Mouse (Mus musculus) MEL (cell line): ENCODE data around the gene Dolpp1. TPM values are rescaled to one million over a fixed set of nuclear protein-coding genes. Genes with fewer than 3 reads are reported as not detected.

ENCODE experiments used
- DNase-seq: peaks from one replicate; pipeline ENCODE4 v3.0.0; 2011; ENCODE audit warnings: low read depth, low spot score
- H3K27ac ChIP-seq: 2 replicates; pipeline ENCODE4 v1.5.1; 2012; ENCODE audit warnings: low read depth, mild to moderate bottlenecking, control low read depth, low read length, moderate library complexity; ENCODE audit not compliant: control insufficient read depth
- H3K27me3 ChIP-seq, 2 experiments: fragments of 150-350 bp in 1 of 2; sonication (generic) in 1 of 2; 2 replicates each; pipeline ENCODE4 v1.6.1; 2012; ENCODE audit warnings: low read length in 2 of 2, mild to moderate bottlenecking in 2 of 2, improper control_type of control experiment in 1 of 2, moderate library complexity in 1 of 2; ENCODE audit not compliant: insufficient read depth in 2 of 2, control insufficient read depth in 1 of 2
- H3K36me3 ChIP-seq, 2 experiments: 2 replicates each; pipeline ENCODE4 v1.6.1; 2012 to 2014; ENCODE audit warnings: low read length in 2 of 2, improper control_type of control experiment in 1 of 2, inconsistent platforms in 1 of 2, mild to moderate bottlenecking in 1 of 2; ENCODE audit not compliant: insufficient read depth in 2 of 2, control insufficient read depth in 1 of 2
- H3K4me1 ChIP-seq, 2 experiments: fragments of 150-350 bp in 1 of 2; sonication (generic) in 1 of 2; 2 replicates each; pipeline ENCODE4 v1.6.1; 2012; ENCODE audit warnings: low read length in 2 of 2, improper control_type of control experiment in 1 of 2, mild to moderate bottlenecking in 1 of 2; ENCODE audit not compliant: insufficient read depth in 2 of 2, control insufficient read depth in 1 of 2
- H3K4me3 ChIP-seq, 2 experiments: fragments of 150-350 bp in 1 of 2; sonication (generic) in 1 of 2; 2 replicates each; pipeline ENCODE4 v1.5.1; 2012; ENCODE audit warnings: low read depth in 2 of 2, low read length in 2 of 2, mild to moderate bottlenecking in 2 of 2, moderate library complexity in 2 of 2, control low read depth in 1 of 2, improper control_type of control experiment in 1 of 2; ENCODE audit not compliant: control insufficient read depth in 1 of 2, insufficient read depth in 1 of 2
- H3K79me2 ChIP-seq: 2 replicates; pipeline ENCODE4 v1.6.1; 2012; ENCODE audit warnings: mild to moderate bottlenecking, low read length, moderate library complexity; ENCODE audit not compliant: control insufficient read depth, poor library complexity, insufficient read depth
- H3K9ac ChIP-seq: 2 replicates; pipeline ENCODE4 v1.6.1; 2012; ENCODE audit warnings: low read depth, mild to moderate bottlenecking, control low read depth, low read length, moderate library complexity; ENCODE audit not compliant: control insufficient read depth, poor library complexity, severe bottlenecking
- H3K9me3 ChIP-seq: fragments of 150-350 bp; sonication (generic); replicated peaks from 2 replicates; pipeline ENCODE4 v1.6.1; 2012; ENCODE audit warnings: mild to moderate bottlenecking, low read length, improper control_type of control experiment, moderate library complexity; ENCODE audit not compliant: insufficient read depth
- BHLHE40 ChIP-seq: IDR thresholded peaks from 2 replicates; pipeline ENCODE4 v1.6.1; 2012; ENCODE audit warnings: low read depth, mild to moderate bottlenecking, inconsistent platforms, low read length, improper control_type of control experiment, borderline replicate concordance
- CTCF ChIP-seq, 3 experiments: IDR thresholded peaks in 2 of 3; conservative IDR thresholded peaks in 1 of 3; 2 replicates each; pipeline ENCODE4 v1.5.1; 2011 to 2012; ENCODE audit warnings: low read length in 3 of 3, low read depth in 2 of 3, mild to moderate bottlenecking in 2 of 3, improper control_type of control experiment in 1 of 3, inconsistent platforms in 1 of 3, mixed read lengths in 1 of 3, moderate library complexity in 1 of 3; ENCODE audit not compliant: control insufficient read depth in 1 of 3, insufficient read depth in 1 of 3, poor library complexity in 1 of 3, severe bottlenecking in 1 of 3
- E2F4 ChIP-seq: IDR thresholded peaks from 2 replicates; pipeline ENCODE4 v1.6.1; 2011; ENCODE audit warnings: low read depth, low read length, improper control_type of control experiment, borderline replicate concordance
- GATA1 ChIP-seq: IDR thresholded peaks from 2 replicates; pipeline ENCODE4 v1.6.1; 2011; ENCODE audit warnings: low read depth, low read length, improper control_type of control experiment
- JUND ChIP-seq: IDR thresholded peaks from 2 replicates; pipeline ENCODE4 v1.6.1; 2011; ENCODE audit warnings: low read depth, mild to moderate bottlenecking, improper control_type of control experiment, low read length
- MAX ChIP-seq: IDR thresholded peaks from 2 replicates; pipeline ENCODE4 v1.6.1; 2011; ENCODE audit warnings: low read length, improper control_type of control experiment
- MAZ ChIP-seq: IDR thresholded peaks from 2 replicates; pipeline ENCODE4 v1.6.1; 2012; ENCODE audit warnings: low read depth, mild to moderate bottlenecking, inconsistent platforms, low read length, improper control_type of control experiment
- MEF2A ChIP-seq: IDR thresholded peaks from 2 replicates; pipeline ENCODE4 v1.6.1; 2014; ENCODE audit warnings: low read depth, mild to moderate bottlenecking, inconsistent platforms, low read length, improper control_type of control experiment; ENCODE audit not compliant: poor library complexity, insufficient replicate concordance, severe bottlenecking; ENCODE audit errors: extremely low read depth
- MXI1 ChIP-seq: IDR thresholded peaks from 2 replicates; pipeline ENCODE4 v1.6.1; 2011; ENCODE audit warnings: mild to moderate bottlenecking, low read depth, low read length, improper control_type of control experiment
- MYB ChIP-seq: IDR thresholded peaks from 2 replicates; pipeline ENCODE4 v1.6.1; 2011; ENCODE audit warnings: mild to moderate bottlenecking, low read depth, low read length, improper control_type of control experiment
- MYC ChIP-seq: IDR thresholded peaks from 2 replicates; pipeline ENCODE4 v1.6.1; 2011; ENCODE audit warnings: low read depth, mild to moderate bottlenecking, low read length, improper control_type of control experiment, moderate library complexity
- POLR2AphosphoS5 ChIP-seq: IDR thresholded peaks from 2 replicates; pipeline ENCODE4 v1.6.1; 2012; ENCODE audit warnings: low read depth, borderline replicate concordance, mild to moderate bottlenecking, inconsistent platforms, low read length, moderate library complexity, mixed read lengths
- SIN3A ChIP-seq: IDR thresholded peaks from 2 replicates; pipeline ENCODE4 v1.6.1; 2012; ENCODE audit warnings: low read length, improper control_type of control experiment, inconsistent platforms
- TBP ChIP-seq: IDR thresholded peaks from 2 replicates; pipeline ENCODE4 v1.8.0; 2011; ENCODE audit warnings: low read depth, low read length, improper control_type of control experiment
- UBTF ChIP-seq: IDR thresholded peaks from 2 replicates; pipeline ENCODE4 v1.6.1; 2012; ENCODE audit warnings: low read depth, mild to moderate bottlenecking, inconsistent platforms, low read length, improper control_type of control experiment, moderate library complexity, borderline replicate concordance; ENCODE audit not compliant: insufficient read depth
- USF1 ChIP-seq: IDR thresholded peaks from 2 replicates; pipeline ENCODE4 v1.6.1; 2014; ENCODE audit warnings: low read depth, mild to moderate bottlenecking, inconsistent platforms, low read length, improper control_type of control experiment, moderate library complexity
- USF2 ChIP-seq, 2 experiments: IDR thresholded peaks; 2 replicates each; pipeline ENCODE4 v1.6.1; 2011 to 2012; ENCODE audit warnings: improper control_type of control experiment in 2 of 2, low read length in 2 of 2, borderline replicate concordance in 1 of 2, inconsistent platforms in 1 of 2, low read depth in 1 of 2, mild to moderate bottlenecking in 1 of 2; ENCODE audit not compliant: insufficient read depth in 1 of 2
- ZKSCAN1 ChIP-seq: IDR thresholded peaks from 2 replicates; pipeline ENCODE4 v1.6.1; 2012; ENCODE audit warnings: low read depth, mild to moderate bottlenecking, inconsistent platforms, low read length, improper control_type of control experiment, moderate library complexity
- ZMIZ1 ChIP-seq: IDR thresholded peaks from 2 replicates; pipeline ENCODE4 v1.6.1; 2012; ENCODE audit warnings: low read depth, mild to moderate bottlenecking, inconsistent platforms, low read length, improper control_type of control experiment, moderate library complexity
- polyA plus RNA-seq, 2 experiments: library from polyadenylated mRNA; stranded (reverse) in 1 of 2; unstranded in 1 of 2; fragments of >175 nt in 1 of 2; fragments of >200 nt in 1 of 2; gene quantifications; 2 replicates each; pipeline versions ENCODE4 v1.2.1 to v1.2.4; 2012; ENCODE audit warnings: low replicate concordance in 2 of 2, low read depth in 1 of 2; ENCODE audit not compliant: insufficient read length in 2 of 2, insufficient read depth in 1 of 2, missing spikeins in 1 of 2
- total RNA-seq: library from RNA; depleted of rRNA; stranded (reverse); fragments of 300-350 nt; gene quantifications from 2 replicates; pipeline ENCODE4 v1.2.3, GENCODE M21; 2012

Dolpp1 gene
- total and polyA plus RNA-seq, 3 experiments, result 28.0 to 37.5 TPM; not detected in 1

DNA sequence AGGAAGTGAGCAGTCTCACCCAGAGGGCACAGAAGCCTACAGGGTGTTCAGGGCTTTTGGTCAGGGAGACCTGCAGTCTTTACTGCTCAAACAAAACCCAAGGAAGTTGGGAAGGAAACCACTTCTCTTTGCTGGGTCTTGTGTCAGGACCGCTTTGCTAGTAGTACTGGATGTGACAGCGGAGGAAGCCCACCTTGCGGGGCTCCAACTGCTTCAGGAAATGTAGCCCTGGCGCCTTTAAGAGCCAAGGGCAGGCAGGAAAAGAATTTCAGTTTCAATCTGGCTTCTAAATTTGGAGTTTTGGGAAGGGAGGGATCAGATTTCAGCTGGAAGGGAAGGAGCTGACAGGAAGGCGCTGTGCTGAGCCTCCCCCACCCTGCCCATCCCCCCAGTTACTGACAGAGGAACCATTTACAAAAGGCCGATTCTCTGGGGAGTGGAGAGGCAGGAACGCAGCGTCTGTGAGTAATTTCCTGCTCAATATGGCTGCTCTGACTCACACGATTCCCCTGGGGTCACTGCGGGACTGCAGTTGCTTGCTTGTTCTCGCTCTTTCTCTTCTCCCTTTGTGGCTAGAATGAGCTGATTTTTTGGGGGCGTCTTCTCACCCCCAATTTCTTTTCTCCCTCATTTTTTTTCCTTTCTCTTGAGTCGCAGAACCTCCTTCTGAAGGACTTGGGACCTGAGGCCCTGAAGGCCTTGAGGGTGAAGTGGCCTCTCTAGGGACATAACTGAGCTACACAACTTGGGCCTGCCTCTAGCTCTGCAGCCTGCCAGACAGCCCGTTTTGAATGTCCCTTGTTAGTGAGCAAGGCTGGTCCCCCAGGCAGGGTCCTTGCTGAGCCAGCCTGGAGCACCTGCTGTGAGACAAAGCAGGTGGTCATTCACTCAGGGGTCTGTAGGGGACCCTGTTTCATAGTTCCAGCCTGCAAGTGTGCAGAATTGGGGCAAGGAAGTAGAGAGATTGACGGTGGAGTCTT, 49.8 kb downstream of the Dolpp1 start:
- Histone ChIP-seq H3K36me3 (peaks cover 0 to 10% of the 10 kb centered on the region in 2 experiments; a peak in 2 of 4 replicates), H3K9me3 (no peaks in the 10 kb centered on the region), H3K4me1 (no peaks in the 10 kb centered on the region), H3K79me2 (no peaks in the 10 kb centered on the region)
- TF ChIP-seq CTCF (IDR thresholded peaks at IDR 0.05 in 2 of 3, conservative IDR thresholded peaks at IDR 0.05 in 1 of 3; ENCODE audit: control insufficient read depth in 1 of 3, insufficient read depth in 1 of 3, low read depth in 2 of 3, low read length in 3 of 3, poor library complexity in 1 of 3, severe bottlenecking in 1 of 3), result no peak
- no peak for TF ChIP-seq JUND
- TF ChIP-seq MAX, result no peak
- TF ChIP-seq, all 39 proteins: peak for 0
- no peak for DNase-seq
- no peak overlapping the region for H3K9ac ChIP-seq
- H3K4me3 ChIP-seq, result no peak overlapping the region
- H3K27me3 ChIP-seq, result no peaks in the 10 kb centered on the region
- H3K27ac ChIP-seq, result no peak overlapping the region

DNA sequence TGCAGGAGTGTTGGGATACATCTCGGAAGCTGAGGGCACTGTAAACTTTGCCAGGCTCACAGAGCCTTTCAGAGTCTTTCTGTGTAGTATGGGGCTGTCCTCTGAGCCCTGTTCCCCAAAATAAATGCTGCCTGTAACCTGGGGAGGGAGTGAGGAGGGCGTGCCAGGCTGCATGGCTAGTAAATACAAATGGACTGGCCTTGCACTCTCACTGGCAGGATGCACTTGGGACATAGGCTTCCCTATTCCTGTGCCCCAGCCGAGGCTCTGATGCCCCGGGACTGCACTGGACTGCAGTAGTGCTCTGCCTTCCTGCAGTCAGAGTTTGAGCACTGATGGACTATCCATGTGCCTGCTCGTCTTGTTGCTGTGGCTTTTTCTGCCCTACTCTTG, 50.4 kb downstream of the Dolpp1 start:
- Histone ChIP-seq H3K36me3 (peaks cover 0 to 9% of the 10 kb centered on the region in 2 experiments; a peak in 2 of 4 replicates), H3K27ac (no peak overlapping the region), H3K4me3 (no peak overlapping the region), H3K9ac (no peak overlapping the region), H3K4me1 (no peaks in the 10 kb centered on the region), H3K27me3 (no peaks in the 10 kb centered on the region), H3K9me3 (no peaks in the 10 kb centered on the region), H3K79me2 (no peaks in the 10 kb centered on the region)
- no peak for TF ChIP-seq ZKSCAN1
- TF ChIP-seq MYC, result no peak
- TF ChIP-seq MYB, result no peak
- TF ChIP-seq GATA1, result no peak
- no peak for TF ChIP-seq UBTF
- no peak for TF ChIP-seq SIN3A
- TF ChIP-seq ZMIZ1, result no peak
- no peak for DNase-seq

DNA sequence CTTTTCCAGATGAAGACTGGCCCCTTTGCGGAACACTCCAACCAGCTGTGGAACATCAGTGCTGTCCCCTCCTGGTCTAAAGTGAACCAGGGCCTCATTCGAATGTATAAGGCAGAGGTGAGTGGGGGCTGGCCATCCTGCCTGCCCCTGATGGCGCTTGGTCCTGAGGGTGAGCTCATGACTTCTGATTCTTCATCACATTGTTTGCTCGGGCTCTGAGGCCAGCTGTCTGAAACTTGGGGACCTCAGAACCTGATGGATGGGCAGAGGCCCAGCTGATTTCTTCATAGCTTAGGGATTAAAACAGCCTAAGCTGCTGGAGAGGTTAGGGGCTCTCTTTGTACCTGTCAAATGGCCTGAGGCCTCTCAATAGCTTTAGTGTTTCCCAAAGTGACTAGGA, 51.2 kb downstream of the Dolpp1 start:
- H3K27ac ChIP-seq, result no peak overlapping the region
- H3K4me1 ChIP-seq, result no peaks in the 10 kb centered on the region
- no peaks in the 10 kb centered on the region for H3K9me3 ChIP-seq
- H3K9ac ChIP-seq, result no peak overlapping the region
- H3K4me3 ChIP-seq, result no peak overlapping the region
- TF ChIP-seq MAZ, result no peak
- TF ChIP-seq MEF2A, result no peak
- no peak for TF ChIP-seq MAX
- no peak for TF ChIP-seq USF2 (IDR thresholded peaks at IDR 0.05; ENCODE audit: borderline replicate concordance in 1 of 2, insufficient read depth in 1 of 2, low read depth in 1 of 2, low read length in 2 of 2)
- no peak for TF ChIP-seq POLR2AphosphoS5
- TF ChIP-seq USF1, result no peak
- TF ChIP-seq BHLHE40, result no peak
- no peak for TF ChIP-seq E2F4
- TF ChIP-seq TBP, result no peak
- TF ChIP-seq ZKSCAN1, result no peak
- no peak for TF ChIP-seq MXI1
- TF ChIP-seq, all 39 proteins: peak for 0
- Histone ChIP-seq H3K79me2 (no peaks in the 10 kb centered on the region), H3K27me3 (no peaks in the 10 kb centered on the region), H3K36me3 (peaks cover 0 to 6% of the 10 kb centered on the region in 2 experiments; a peak in 2 of 4 replicates)
- no peak for DNase-seq
